Mouse (Mus musculus): ENCODE data around the gene Tuba1b.

- TF ChIP-seq GATA1 (IDR thresholded peaks at IDR 0.05; ENCODE audit: borderline replicate concordance, low read length): no peak
- TF ChIP-seq FLI1 (IDR thresholded peaks at IDR 0.05; ENCODE audit: low read length): no peak
Measured at GRCm38 (mm10) chr15:98952063-98952455, 17.7 kb upstream of the Tuba1b start.
